Mouse (Mus musculus): ENCODE results near the gene Gigyf1. TPM values are rescaled to one million over a fixed set of nuclear protein-coding genes. Genes with fewer than 3 reads are reported as not detected.
A peak's percentile ranks its signal among the peaks of the same experiment; 100 is the strongest.

Gene Gigyf1
- polyA plus RNA-seq, 1 experiment from 2014 or later: 9.0 TPM

DNA sequence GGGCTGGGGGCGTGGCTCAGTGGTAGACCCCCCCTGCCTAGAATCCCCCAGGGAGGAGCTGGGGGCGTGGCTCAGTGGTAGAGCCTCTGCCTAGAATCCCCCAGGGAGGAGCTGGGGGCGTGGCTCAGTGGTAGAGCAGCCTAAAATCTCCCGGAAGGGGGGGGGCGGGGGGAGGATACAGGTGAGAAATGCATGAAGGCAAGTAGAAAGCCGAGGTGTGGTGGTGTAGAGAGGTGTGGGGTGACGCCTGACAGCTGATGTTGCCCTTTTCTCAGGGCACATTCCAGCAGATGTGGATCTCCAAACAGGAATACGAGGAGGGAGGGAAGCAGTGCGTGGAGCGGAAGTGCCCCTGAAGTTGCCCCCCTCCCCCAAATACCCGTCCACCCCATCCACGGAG lies 50.7 kb downstream of the Gigyf1 start:
- H3K4me3 ChIP-seq (ENCODE audit: low read depth, low read length): peak overlapping the region; percentile 58

DNA sequence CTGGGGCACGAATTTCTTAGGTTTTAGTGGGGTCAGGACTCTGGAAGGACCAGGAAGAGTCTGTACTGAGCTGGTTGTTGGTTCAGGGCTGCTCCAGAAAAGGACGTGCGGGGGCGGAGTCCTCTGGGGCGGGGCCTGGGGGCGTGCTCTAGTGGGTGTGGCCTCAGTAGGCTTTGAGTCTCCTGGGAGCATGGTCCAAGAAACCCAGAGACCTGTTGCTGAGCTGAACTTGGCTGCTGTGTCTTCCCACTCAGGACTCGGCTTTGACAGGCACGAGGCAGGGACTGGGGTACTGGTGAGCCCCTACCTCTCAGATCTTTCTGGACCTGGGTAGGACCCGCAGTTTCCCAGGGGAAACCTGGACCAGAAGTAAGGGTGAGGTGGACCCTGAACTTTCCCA lies 51.3 kb downstream of the Gigyf1 start, which contains the start of gene Tfr2:
Gene Tfr2 (plus strand): TSS at position 176 of the 400 bp plus-strand sequence.
- H3K27ac ChIP-seq (ENCODE audit: low read depth, low read length): peak within 1 kb of the TSS; percentile 91
- peak within 1 kb of the TSS; percentile 95 for H3K4me2 ChIP-seq
- peak within 1 kb of the TSS; percentile 58 for H3K4me3 ChIP-seq (ENCODE audit: low read depth, low read length)
- peaks cover 32% of the 10 kb centered on the region for H3K4me1 ChIP-seq (replicated peaks; ENCODE audit: control insufficient read depth, insufficient read depth, low read length)
- WGBS: 13% methylated on average over 9 of the region's 9 CpGs
- no peaks in the 10 kb centered on the region; the same call in 1 of the 2 replicates for H3K36me3 ChIP-seq (ENCODE audit: control insufficient read depth, insufficient read depth, low read length)
- DNase-seq (ENCODE audit: low spot score) (peak; percentile 84), ATAC-seq (replicated peaks; ENCODE audit: low FRiP score) (peak; percentile 82)
- no peaks in the 10 kb centered on the region for H3K9me3 ChIP-seq (ENCODE audit: control insufficient read depth, low read length)
- H3K27me3 ChIP-seq (replicated peaks; ENCODE audit: control insufficient read depth, insufficient read depth, low read length): no peaks in the 10 kb centered on the region
- peak within 1 kb of the TSS; percentile 67 for H3K9ac ChIP-seq (ENCODE audit: low read depth, low read length)

More for the DNA sequence above, 50.7 kb downstream of the Gigyf1 start:
- Histone ChIP-seq H3K4me1 (replicated peaks; ENCODE audit: control insufficient read depth, insufficient read depth, low read length) (peaks cover 25% of the 10 kb centered on the region), H3K27ac (ENCODE audit: low read depth, low read length) (peak overlapping the region; percentile 48; the same call in 1 of the 2 replicates), H3K4me2 (peak overlapping the region; percentile 95), H3K36me3 (ENCODE audit: control insufficient read depth, insufficient read depth, low read length) (no peaks in the 10 kb centered on the region), H3K9me3 (ENCODE audit: control insufficient read depth, low read length) (no peaks in the 10 kb centered on the region), H3K9ac (ENCODE audit: low read depth, low read length) (0 out of 2 replicates have a peak overlapping the region, but pooled peaks have one; percentile 67), H3K27me3 (replicated peaks; ENCODE audit: control insufficient read depth, insufficient read depth, low read length) (no peaks in the 10 kb centered on the region)
- 60% methylated on average over 12 of the region's 12 CpGs for WGBS
- DNase-seq (ENCODE audit: low spot score) (no peak), ATAC-seq (replicated peaks; ENCODE audit: low FRiP score) (no peak)

DNA sequence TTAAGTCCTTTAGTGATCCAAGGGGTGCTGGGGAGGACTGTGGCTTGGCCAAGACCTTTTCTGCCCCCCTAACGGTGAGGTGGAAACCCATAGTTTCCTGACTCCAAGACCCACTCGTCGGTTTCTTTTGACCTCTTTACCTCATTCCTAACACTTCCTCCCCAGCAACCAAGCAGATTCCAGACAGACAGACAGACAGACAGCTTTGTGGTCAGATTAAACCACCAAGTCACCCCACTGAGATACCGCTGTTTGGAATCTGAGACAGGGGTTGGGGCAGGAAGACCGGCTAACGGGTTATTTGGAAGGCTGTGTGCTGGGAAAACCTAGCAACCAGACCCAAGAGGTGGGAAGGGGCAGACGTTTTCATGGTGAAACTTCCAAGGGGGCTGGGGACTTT lies 51.8 kb downstream of the Gigyf1 start:
- Histone ChIP-seq H3K27me3 (replicated peaks; ENCODE audit: control insufficient read depth, insufficient read depth, low read length) (no peaks in the 10 kb centered on the region), H3K9me3 (ENCODE audit: control insufficient read depth, low read length) (no peaks in the 10 kb centered on the region), H3K9ac (ENCODE audit: low read depth, low read length) (peak overlapping the region; percentile 67), H3K4me3 (ENCODE audit: low read depth, low read length) (peak overlapping the region; percentile 58), H3K27ac (ENCODE audit: low read depth, low read length) (peak overlapping the region; percentile 91), H3K4me1 (replicated peaks; ENCODE audit: control insufficient read depth, insufficient read depth, low read length) (peaks cover 32% of the 10 kb centered on the region), H3K36me3 (ENCODE audit: control insufficient read depth, insufficient read depth, low read length) (peaks cover 3% of the 10 kb centered on the region; the same call in 1 of the 2 replicates), H3K4me2 (peak overlapping the region; percentile 95)
- ATAC-seq (replicated peaks; ENCODE audit: low FRiP score) (no peak), DNase-seq (ENCODE audit: low spot score) (peak; percentile 49)
- 25% methylated on average over 7 of the region's 7 CpGs for WGBS

DNA sequence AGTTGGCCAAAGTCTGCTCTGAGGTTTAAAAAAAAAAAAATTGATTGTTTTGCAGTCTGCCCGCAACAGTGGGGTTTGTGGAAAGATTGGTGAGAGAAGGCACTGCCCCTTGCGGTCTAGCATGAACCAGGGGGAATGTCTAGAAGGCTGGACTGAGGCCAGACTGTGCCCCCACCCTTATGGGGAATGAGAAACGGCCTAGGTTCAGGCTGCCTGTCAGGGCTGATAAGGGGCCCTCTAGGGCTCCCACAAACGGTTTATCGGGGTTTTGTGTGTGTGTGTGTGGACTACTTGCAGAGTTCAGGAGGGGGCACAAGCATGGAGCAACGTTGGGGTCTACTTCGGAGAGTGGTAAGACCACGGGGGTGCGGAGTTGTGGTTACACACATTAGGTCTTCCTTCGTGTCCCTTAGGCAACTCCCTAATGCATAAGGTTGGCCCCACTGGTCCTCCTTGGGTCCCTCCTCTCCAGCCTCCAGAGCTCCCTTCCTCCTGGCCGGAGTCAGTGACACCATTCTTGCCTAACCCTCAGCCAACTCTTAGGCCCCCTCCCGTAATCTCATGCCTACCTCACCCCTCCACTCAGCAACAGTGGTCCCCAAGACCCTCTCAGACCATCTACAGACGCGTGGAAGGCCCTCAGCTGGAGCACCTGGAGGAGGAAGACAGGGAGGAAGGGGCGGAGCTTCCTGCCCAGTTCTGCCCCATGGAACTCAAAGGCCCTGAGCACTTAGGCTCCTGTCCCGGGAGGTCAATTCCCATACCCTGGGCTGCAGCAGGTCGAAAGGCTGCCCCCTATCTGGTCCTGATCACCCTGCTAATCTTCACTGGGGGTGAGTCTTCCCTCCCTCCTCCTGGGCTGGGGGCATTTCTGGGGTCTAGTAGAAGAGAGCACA lies 52.6 kb downstream of the Gigyf1 start:
- peak overlapping the region; percentile 58 for H3K4me3 ChIP-seq (ENCODE audit: low read depth, low read length)
- H3K9ac ChIP-seq (ENCODE audit: low read depth, low read length): peak overlapping the region; percentile 71
- H3K4me1 ChIP-seq (replicated peaks; ENCODE audit: control insufficient read depth, insufficient read depth, low read length): peaks cover 32% of the 10 kb centered on the region
- DNase-seq (ENCODE audit: low spot score) (peak; percentile 72), ATAC-seq (replicated peaks; ENCODE audit: low FRiP score) (peak; percentile 94)
- H3K4me2 ChIP-seq: peak overlapping the region; percentile 95
- H3K9me3 ChIP-seq (ENCODE audit: control insufficient read depth, low read length): no peaks in the 10 kb centered on the region
- H3K27ac ChIP-seq (ENCODE audit: low read depth, low read length): peak overlapping the region; percentile 91
- no peaks in the 10 kb centered on the region for H3K27me3 ChIP-seq (replicated peaks; ENCODE audit: control insufficient read depth, insufficient read depth, low read length)
- 31% methylated on average over 17 of the region's 17 CpGs for WGBS
- H3K36me3 ChIP-seq (ENCODE audit: control insufficient read depth, insufficient read depth, low read length): peaks cover 3% of the 10 kb centered on the region; the same call in 1 of the 2 replicates

DNA sequence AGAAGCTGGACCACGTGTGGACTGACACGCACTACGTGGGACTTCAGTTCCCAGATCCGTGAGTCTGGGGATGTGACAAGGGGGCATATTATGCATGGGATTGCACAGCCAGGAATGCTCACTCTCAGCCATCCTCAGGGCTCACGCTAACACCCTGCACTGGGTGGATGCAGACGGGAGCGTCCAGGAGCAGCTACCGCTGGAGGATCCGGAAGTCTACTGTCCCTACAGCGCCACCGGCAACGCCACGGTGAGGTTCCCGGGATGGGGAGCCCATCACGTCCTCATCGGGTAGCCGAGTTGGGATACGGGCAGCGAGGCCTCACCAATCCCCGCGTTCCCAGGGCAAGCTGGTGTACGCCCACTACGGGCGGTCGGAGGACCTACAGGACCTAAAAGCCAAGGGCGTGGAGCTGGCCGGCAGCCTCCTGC lies 56.1 kb downstream of the Gigyf1 start:
- peaks cover 7% of the 10 kb centered on the region; the same call in 1 of the 2 replicates for H3K36me3 ChIP-seq (ENCODE audit: control insufficient read depth, insufficient read depth, low read length)
- DNase-seq (ENCODE audit: low spot score) (no peak), ATAC-seq (replicated peaks; ENCODE audit: low FRiP score) (no peak)
- H3K27me3 ChIP-seq (replicated peaks; ENCODE audit: control insufficient read depth, insufficient read depth, low read length): no peaks in the 10 kb centered on the region
- H3K27ac ChIP-seq (ENCODE audit: low read depth, low read length): no peak overlapping the region
- H3K4me3 ChIP-seq (ENCODE audit: low read depth, low read length): peak overlapping the region; percentile 14; the same call in 1 of the 2 replicates
- H3K4me2 ChIP-seq: peak overlapping the region; percentile 55
- H3K9ac ChIP-seq (ENCODE audit: low read depth, low read length): no peak overlapping the region
- no peaks in the 10 kb centered on the region for H3K9me3 ChIP-seq (ENCODE audit: control insufficient read depth, low read length)
- peaks cover 23% of the 10 kb centered on the region for H3K4me1 ChIP-seq (replicated peaks; ENCODE audit: control insufficient read depth, insufficient read depth, low read length)
- WGBS: 20% methylated on average over 27 of the region's 27 CpGs

Small RNAs within 50 kb of the gene (microRNA-seq; reads per million reads assigned to microRNA genes)
- 1.4 reads per million for gene Mir6418 (ENCODE audit: borderline number of aligned reads)

Other genes starting within 250 kb of the Gigyf1 start
- 22.7 and 23.3 TPM in 2 replicates for gene Ache, start 231.0 kb upstream of the Gigyf1 start, polyA plus RNA-seq (2014; fragmentation: Nextera tagmentation; extraction: Ambion mirVana)
- gene Ufsp1, start 223.9 kb upstream of the Gigyf1 start, polyA plus RNA-seq (2014; fragmentation: Nextera tagmentation; extraction: Ambion mirVana): 13.3 and 13.5 TPM in 2 replicates
- gene Srrt, start 210.9 kb upstream of the Gigyf1 start, polyA plus RNA-seq (2014; fragmentation: Nextera tagmentation; extraction: Ambion mirVana): 165 and 169 TPM in 2 replicates
- gene Trip6, start 204.1 kb upstream of the Gigyf1 start, polyA plus RNA-seq (2014; fragmentation: Nextera tagmentation; extraction: Ambion mirVana): 31.0 and 31.6 TPM in 2 replicates
- gene Slc12a9, start 185.0 kb upstream of the Gigyf1 start, polyA plus RNA-seq (2014; fragmentation: Nextera tagmentation; extraction: Ambion mirVana): 6.4 and 7.0 TPM in 2 replicates
- gene Ephb4, start 168.4 kb upstream of the Gigyf1 start, polyA plus RNA-seq (2014; fragmentation: Nextera tagmentation; extraction: Ambion mirVana): 28.2 and 29.9 TPM in 2 replicates
- 0.39 and 0.49 TPM in 2 replicates for gene Zan, start 41.5 kb upstream of the Gigyf1 start, polyA plus RNA-seq (2014; fragmentation: Nextera tagmentation; extraction: Ambion mirVana)
- gene Pop7, start 16.0 kb upstream of the Gigyf1 start, polyA plus RNA-seq (2014; fragmentation: Nextera tagmentation; extraction: Ambion mirVana): 61.4 and 70.6 TPM in 2 replicates
- gene Epo, start 14.7 kb downstream of the Gigyf1 start, polyA plus RNA-seq (2014; fragmentation: Nextera tagmentation; extraction: Ambion mirVana): 4.6 and 7.8 TPM in 2 replicates
- 306 and 319 TPM in 2 replicates for gene Gnb2, start 15.0 kb downstream of the Gigyf1 start, polyA plus RNA-seq (2014; fragmentation: Nextera tagmentation; extraction: Ambion mirVana)
- 0.70 and 0.79 TPM in 2 replicates for gene Actl6b, start 35.0 kb downstream of the Gigyf1 start, polyA plus RNA-seq (2014; fragmentation: Nextera tagmentation; extraction: Ambion mirVana)
- 60.5 and 65.4 TPM in 2 replicates for gene Tfr2, start 51.3 kb downstream of the Gigyf1 start, polyA plus RNA-seq (2014; fragmentation: Nextera tagmentation; extraction: Ambion mirVana)
- gene Mospd3, start 82.5 kb downstream of the Gigyf1 start, polyA plus RNA-seq (2014; fragmentation: Nextera tagmentation; extraction: Ambion mirVana): 58.5 and 59.7 TPM in 2 replicates
- gene Pcolce, start 95.2 kb downstream of the Gigyf1 start, polyA plus RNA-seq (2014; fragmentation: Nextera tagmentation; extraction: Ambion mirVana): 43.9 and 49.2 TPM in 2 replicates
- 0.18 TPM in 1 of 2 replicates, not detected in the other for gene Fbxo24, start 110.5 kb downstream of the Gigyf1 start, polyA plus RNA-seq (2014; fragmentation: Nextera tagmentation; extraction: Ambion mirVana)
- gene Lrch4, start 110.6 kb downstream of the Gigyf1 start, polyA plus RNA-seq (2014; fragmentation: Nextera tagmentation; extraction: Ambion mirVana): 46.6 and 54.5 TPM in 2 replicates
- 11.6 and 13.2 TPM in 2 replicates for gene Gm20605, start 110.6 kb downstream of the Gigyf1 start, polyA plus RNA-seq (2014; fragmentation: Nextera tagmentation; extraction: Ambion mirVana)
- gene Sap25, start 122.8 kb downstream of the Gigyf1 start, polyA plus RNA-seq (2014; fragmentation: Nextera tagmentation; extraction: Ambion mirVana): 7.1 and 11.9 TPM in 2 replicates
- 0.12 and 0.49 TPM in 2 replicates for gene Irs3, start 127.2 kb downstream of the Gigyf1 start, polyA plus RNA-seq (2014; fragmentation: Nextera tagmentation; extraction: Ambion mirVana)
- 29.3 and 32.4 TPM in 2 replicates for gene Agfg2, start 166.2 kb downstream of the Gigyf1 start, polyA plus RNA-seq (2014; fragmentation: Nextera tagmentation; extraction: Ambion mirVana)
- gene Nyap1, start 223.1 kb downstream of the Gigyf1 start, polyA plus RNA-seq (2014; fragmentation: Nextera tagmentation; extraction: Ambion mirVana): 0.39 and 0.43 TPM in 2 replicates
- 129 and 134 TPM in 2 replicates for gene Tsc22d4, start 227.2 kb downstream of the Gigyf1 start, polyA plus RNA-seq (2014; fragmentation: Nextera tagmentation; extraction: Ambion mirVana)

All from liver, embryonic 11.5 days (tissue).